Comparison of ENCODE assay signal across 9 mouse cellular contexts in genomic region chr1:39749664-39750063, GRCm38 (mm10). TPM values are rescaled to one million over a fixed set of nuclear protein-coding genes. Genes with fewer than 3 reads are reported as not detected.
DNase-seq lines count a peak whose midpoint lies in the region; ATAC-seq and TF ChIP-seq lines count a peak whose summit lies in the region.
"Had no signal": no experiment of that assay in that cellular context is flagged by ENCODE, and none has a peak within 500 bp of the region (broad histone marks: within the 10 kb centered on the region; RNA-seq: fewer than 3 reads in every experiment).

No protein-coding gene starts in this region.

- no peaks in the 10 kb centered on the region for H3K36me3 ChIP-seq in liver, adult 2 months (ENCODE audit: control insufficient read depth, insufficient read depth, low read length)
- H3K36me3 ChIP-seq in liver, embryonic 12.5 days: no peaks in the 10 kb centered on the region
- no peaks in the 10 kb centered on the region for H3K36me3 ChIP-seq in forebrain, embryonic 16.5 days (ENCODE audit: control insufficient read depth, insufficient read depth)
- no peaks in the 10 kb centered on the region for H3K36me3 ChIP-seq in lung, postnatal 0 days (ENCODE audit: insufficient read depth, low read length)

- no peaks in the 10 kb centered on the region for H3K79me2 ChIP-seq in liver, adult 2 months (ENCODE audit: control insufficient read depth, insufficient read depth, low read length)

- no peaks in the 10 kb centered on the region for H3K27me3 ChIP-seq in liver, adult 2 months (ENCODE audit: control insufficient read depth, insufficient read depth, low read length)
- H3K27me3 ChIP-seq in liver, embryonic 12.5 days (replicated peaks): no peaks in the 10 kb centered on the region
- H3K27me3 ChIP-seq in forebrain, embryonic 16.5 days (replicated peaks; ENCODE audit: control insufficient read depth, insufficient read depth, low read length): no peaks in the 10 kb centered on the region
- no peaks in the 10 kb centered on the region for H3K27me3 ChIP-seq in lung, postnatal 0 days (replicated peaks; ENCODE audit: insufficient read depth, low read length)

- no peak overlapping the region for H3K9ac ChIP-seq in liver, adult 2 months (ENCODE audit: low read depth, low read length)
- no peak overlapping the region for H3K9ac ChIP-seq in liver, embryonic 12.5 days
- no peak overlapping the region for H3K9ac ChIP-seq in forebrain, embryonic 16.5 days (replicated peaks; ENCODE audit: low read depth, low read length)
- no peak overlapping the region for H3K9ac ChIP-seq in lung, postnatal 0 days (replicated peaks; ENCODE audit: low read depth)

- H3K4me2 ChIP-seq in liver, embryonic 12.5 days: no peak overlapping the region
- no peak overlapping the region for H3K4me2 ChIP-seq in forebrain, embryonic 16.5 days (ENCODE audit: low read length)
- H3K4me2 ChIP-seq in lung, postnatal 0 days (replicated peaks; ENCODE audit: low read depth, low read length): no peak overlapping the region

- peaks cover 1% of the 10 kb centered on the region; the same call in 1 of the 2 replicates for H3K4me1 ChIP-seq in liver, adult 2 months (ENCODE audit: control insufficient read depth, insufficient read depth, low read length)
- H3K4me1 ChIP-seq in liver, embryonic 12.5 days: peaks cover 32% of the 10 kb centered on the region
- peaks cover 11% of the 10 kb centered on the region for H3K4me1 ChIP-seq in forebrain, embryonic 16.5 days (replicated peaks; ENCODE audit: control insufficient read depth, insufficient read depth, low read length)
- no peaks in the 10 kb centered on the region for H3K4me1 ChIP-seq in lung, postnatal 0 days (ENCODE audit: insufficient read depth, low read depth, low read length)

- TF ChIP-seq CTCF in liver, adult 2 months (IDR thresholded peaks at IDR 0.05; ENCODE audit: low read depth, low read length): no peak
- TF ChIP-seq CTCF in lung, postnatal 0 days (IDR thresholded peaks at IDR 0.05): 0 out of 2 replicates have a peak, but pooled peaks have one; percentile 16

- TF ChIP-seq POLR2A in liver, adult 2 months (IDR thresholded peaks at IDR 0.05; ENCODE audit: extremely low read depth, insufficient read depth, low read length): no peak

- TF ChIP-seq EP300 in lung, postnatal 0 days (IDR thresholded peaks at IDR 0.05): no peak

- 43% methylated on average over 3 of the region's 3 CpGs for WGBS in liver, adult 2 months
- WGBS in liver, embryonic 12.5 days (ENCODE audit: insufficient replicate concordance): 18% methylated on average over 3 of the region's 3 CpGs
- WGBS in forebrain, embryonic 16.5 days: 25% methylated on average over 3 of the region's 3 CpGs
- WGBS in lung, postnatal 0 days: 17% methylated on average over 3 of the region's 3 CpGs

- H3K27ac ChIP-seq in liver, adult 2 months (replicated peaks; ENCODE audit: insufficient read depth, low read depth, low read length): peak overlapping the region; percentile 19; the same call in 1 of the 2 replicates
- H3K27ac ChIP-seq in liver, embryonic 12.5 days: no peak overlapping the region
- no peak overlapping the region for H3K27ac ChIP-seq in forebrain, embryonic 16.5 days (ENCODE audit: low read length)
- H3K27ac ChIP-seq in lung, postnatal 0 days (ENCODE audit: low read length): peak overlapping the region; percentile 33; the same call in 1 of the 2 replicates

- H3K4me3 ChIP-seq in liver, adult 2 months (ENCODE audit: insufficient read depth, low read depth, low read length): no peak overlapping the region
- no peak overlapping the region for H3K4me3 ChIP-seq in liver, embryonic 12.5 days
- H3K4me3 ChIP-seq in forebrain, embryonic 16.5 days (replicated peaks; ENCODE audit: low read length): no peak overlapping the region
- H3K4me3 ChIP-seq in lung, postnatal 0 days (ENCODE audit: low read depth, low read length): no peak overlapping the region

- H3K9me3 ChIP-seq in liver, embryonic 12.5 days (replicated peaks): no peaks in the 10 kb centered on the region
- no peaks in the 10 kb centered on the region for H3K9me3 ChIP-seq in forebrain, embryonic 16.5 days (ENCODE audit: control insufficient read depth, low read length)
- H3K9me3 ChIP-seq in lung, postnatal 0 days (ENCODE audit: low read length): no peaks in the 10 kb centered on the region

- ATAC-seq in liver, embryonic 12.5 days: no peak
- ATAC-seq in forebrain, embryonic 16.5 days: peak; percentile 69; the same call in 1 of the 2 replicates
- ATAC-seq in lung, postnatal 0 days: peak; percentile 69

- no peak for DNase-seq in liver, adult 2 months (ENCODE audit: extremely low read depth, low read depth, low spot score)
- peak; percentile 69 for DNase-seq in lung, postnatal 0 days (ENCODE audit: low spot score)
- DNase-seq in thymus, postnatal 0 days (ENCODE audit: low spot score): peak; percentile 77
- no peak for DNase-seq in c-Kit-positive CD71-positive TER-119-positive erythroid progenitor cells, embryonic 14.5 days (ENCODE audit: low spot score)
- DNase-seq in adrenal gland, postnatal 25 days: no peak
- DNase-seq in cerebellum, postnatal 14 days: no peak

RNA-seq across cellular contexts. Expression of gene Rfx8, which starts 28.9 kb away (rescaled TPM):
- total RNA-seq in liver, adult 2 months (2014; rRNA removed): 0.09 TPM in 1 of 2 replicates, not detected in the other
- 0.04 TPM in 1 of 2 replicates, not detected in the other for polyA plus RNA-seq in liver, adult 2 months (2012; rRNA removed)
- 0.12 TPM in 2 replicates for polyA plus RNA-seq in liver, embryonic 12.5 days (2016; fragmentation: Nextera tagmentation; extraction: Ambion mirVana)
- polyA plus RNA-seq in forebrain, embryonic 16.5 days (2015; fragmentation: Nextera tagmentation; extraction: Ambion mirVana): 0.20 TPM in 1 of 2 replicates, not detected in the other
- polyA plus RNA-seq in lung, postnatal 0 days (2015; fragmentation: Nextera tagmentation; extraction: Ambion mirVana): 0.24 and 0.27 TPM in 2 replicates
- 0.12 and 0.31 TPM in 2 replicates for polyA plus RNA-seq in thymus, postnatal 0 days (2015; fragmentation: Nextera tagmentation; extraction: Ambion mirVana)
- 0.39 TPM in 1 of 2 replicates, not detected in the other for total RNA-seq in adrenal gland, postnatal 25 days (2021)

RNA-seq across cellular contexts. Expression of gene Gm3646, which starts 55.5 kb away (rescaled TPM):
- not detected in 2 replicates for total RNA-seq in liver, adult 2 months (2014; rRNA removed)
- not detected in 2 replicates for polyA plus RNA-seq in liver, adult 2 months (2012; rRNA removed)
- not detected in 2 replicates for polyA plus RNA-seq in liver, embryonic 12.5 days (2016; fragmentation: Nextera tagmentation; extraction: Ambion mirVana)
- not detected in 2 replicates for polyA plus RNA-seq in forebrain, embryonic 16.5 days (2015; fragmentation: Nextera tagmentation; extraction: Ambion mirVana)
- not detected in 2 replicates for polyA plus RNA-seq in lung, postnatal 0 days (2015; fragmentation: Nextera tagmentation; extraction: Ambion mirVana)
- not detected in 2 replicates for polyA plus RNA-seq in thymus, postnatal 0 days (2015; fragmentation: Nextera tagmentation; extraction: Ambion mirVana)
- not detected in 2 replicates for total RNA-seq in adrenal gland, postnatal 25 days (2021)
- polyA plus RNA-seq: gonadal fat pad, adult 2 months had no signal

Comparison
In these comparisons a context has a peak if more than half of its experiments do, and no peak if none do; other contexts are left out.
1. H3K27ac ChIP-seq: peak in liver, adult 2 months (single experiment) and lung, postnatal 0 days (single experiment); none in liver, embryonic 12.5 days (single experiment) and forebrain, embryonic 16.5 days (single experiment).
2. DNase-seq: peak in lung, postnatal 0 days (single experiment) and thymus, postnatal 0 days (single experiment); none in liver, adult 2 months (single experiment), c-Kit-positive CD71-positive TER-119-positive erythroid progenitor cells, embryonic 14.5 days (single experiment), adrenal gland, postnatal 25 days (single experiment) and cerebellum, postnatal 14 days (0 of 2).